Mouse (Mus musculus): Measurements from ENCODE around the gene Dsel.
A peak's percentile ranks its signal among the peaks of the same experiment; 100 is the strongest.

GRCm38 (mm10) chr1:111864063-111864778 lies 497 bp downstream of the Dsel start:
- TF ChIP-seq CTCF (IDR thresholded peaks at IDR 0.05; ENCODE audit: low read depth) (peak; percentile 69), EP300 (IDR thresholded peaks at IDR 0.05; ENCODE audit: low read depth) (no peak)

Data from heart, postnatal 0 days (tissue).